Mouse (Mus musculus): Measurements from ENCODE around the gene Alkbh1. TPM values are rescaled to one million over a fixed set of nuclear protein-coding genes. Genes with fewer than 3 reads are reported as not detected.
A peak's percentile ranks its signal among the peaks of the same experiment; 100 is the strongest.

Alkbh1 gene
- polyA plus RNA-seq, 1 experiment from 2014 or later = 36.6 TPM

DNA sequence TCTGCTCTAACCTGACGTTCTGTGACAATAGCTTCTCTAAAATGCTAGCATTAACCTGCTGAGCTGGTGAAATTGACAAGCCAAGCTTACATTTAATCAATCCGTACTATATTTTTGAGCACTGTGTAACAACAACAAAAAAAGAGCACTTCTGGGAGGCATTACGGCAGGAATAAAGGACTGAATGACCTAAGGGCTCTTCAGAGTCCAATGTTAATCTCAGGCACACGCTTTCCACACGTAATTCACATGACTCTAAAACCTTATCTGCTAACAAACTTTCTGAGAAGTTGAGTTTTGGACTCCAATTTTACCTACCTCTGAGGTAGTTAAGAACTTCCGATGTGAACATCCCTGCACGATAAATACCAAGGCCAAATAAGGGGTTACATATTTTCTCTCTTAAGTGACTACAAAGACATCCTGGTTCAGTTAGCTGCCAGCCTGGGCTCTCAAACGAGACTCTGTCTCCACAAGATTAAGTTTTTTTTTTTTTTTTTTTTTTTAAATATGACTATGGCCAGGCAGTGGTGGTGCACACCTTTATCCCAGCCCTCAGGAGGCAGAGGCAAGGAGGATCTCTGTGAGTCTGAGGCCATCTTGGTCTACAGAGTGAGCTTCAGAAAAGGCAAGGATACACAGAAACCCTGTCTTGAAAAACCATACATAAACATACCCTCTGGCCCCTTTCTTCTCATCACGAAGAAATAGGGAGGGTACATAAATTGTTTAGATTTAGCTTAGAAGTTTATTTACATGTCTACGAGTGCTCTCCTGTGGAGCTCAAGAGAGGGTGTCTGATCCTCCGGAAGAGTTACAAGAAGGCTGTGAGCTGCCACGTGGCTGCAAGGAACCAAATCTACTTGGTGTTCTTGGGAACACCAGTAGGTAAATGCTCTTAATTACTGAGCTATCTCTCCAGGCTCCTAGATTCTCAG is 1.4 kb downstream of the Alkbh1 start:
- peaks cover 35% of the 10 kb centered on the region for H3K36me3 ChIP-seq
- 39% methylated on average over 12 of the region's 12 CpGs for WGBS
- H3K9ac ChIP-seq = peak overlapping the region; percentile 92
- H3K9me3 ChIP-seq = no peaks in the 10 kb centered on the region
- no peaks in the 10 kb centered on the region for H3K27me3 ChIP-seq
- no peak for ATAC-seq (ENCODE audit: low FRiP score, low read depth)
- H3K4me2 ChIP-seq = peak overlapping the region; percentile 87
- H3K4me3 ChIP-seq = peak overlapping the region; percentile 99
- peaks cover 26% of the 10 kb centered on the region for H3K4me1 ChIP-seq (replicated peaks)
- peak overlapping the region; percentile 93; the same call in 1 of the 2 replicates for H3K27ac ChIP-seq (replicated peaks)

DNA sequence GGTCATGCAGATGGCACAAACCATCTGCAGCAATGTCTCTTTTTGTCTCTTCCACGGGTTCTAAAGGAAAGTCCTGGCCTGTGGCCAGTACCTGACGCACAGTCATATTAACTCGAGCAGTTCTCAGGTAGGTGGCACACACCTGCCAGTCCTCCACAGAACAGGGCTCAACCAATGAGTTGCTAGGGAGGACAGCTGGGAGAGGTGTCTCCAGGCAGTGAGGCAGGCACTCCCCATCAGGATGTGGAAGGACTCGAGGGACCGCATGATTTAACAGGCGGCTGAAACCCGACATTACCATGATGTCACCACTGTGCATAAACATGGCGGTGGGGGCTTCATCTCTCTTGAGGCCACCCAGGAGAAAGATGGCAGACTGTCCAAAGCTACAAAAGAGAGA is 14.9 kb downstream of the Alkbh1 start:
- Histone ChIP-seq H3K27ac (replicated peaks) (no peak overlapping the region), H3K4me2 (no peak overlapping the region), H3K9ac (no peak overlapping the region), H3K4me1 (replicated peaks) (no peaks in the 10 kb centered on the region), H3K9me3 (no peaks in the 10 kb centered on the region), H3K36me3 (peaks cover 70% of the 10 kb centered on the region), H3K27me3 (no peaks in the 10 kb centered on the region), H3K4me3 (no peak overlapping the region)
- WGBS = 85% methylated on average over 8 of the region's 8 CpGs
- no peak for ATAC-seq (ENCODE audit: low FRiP score, low read depth)

DNA sequence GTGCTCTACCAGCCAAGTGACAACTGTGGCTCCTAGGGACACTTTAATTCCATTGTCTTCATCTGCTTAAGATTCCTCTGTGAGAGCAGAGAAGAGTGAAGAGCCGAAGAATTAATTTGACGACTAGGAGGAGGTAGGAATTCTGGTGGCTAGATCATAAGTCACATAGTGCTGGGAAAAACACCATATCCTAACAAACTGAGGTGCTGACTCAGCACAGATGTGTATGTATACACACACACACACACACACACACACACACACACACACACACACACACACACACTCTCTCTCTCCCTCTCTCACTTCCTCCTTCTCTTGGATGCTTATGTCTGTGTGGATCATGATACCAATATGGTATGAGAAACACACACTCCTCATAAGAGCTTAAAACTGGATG is 15.5 kb downstream of the Alkbh1 start:
- H3K4me2 ChIP-seq = no peak overlapping the region
- peaks cover 65% of the 10 kb centered on the region for H3K36me3 ChIP-seq
- H3K27me3 ChIP-seq = no peaks in the 10 kb centered on the region
- no peak for ATAC-seq (ENCODE audit: low FRiP score, low read depth)
- 85% methylated on average over 2 of the region's 2 CpGs for WGBS
- H3K4me3 ChIP-seq = no peak overlapping the region
- H3K9ac ChIP-seq = no peak overlapping the region
- no peak overlapping the region for H3K27ac ChIP-seq (replicated peaks)
- no peaks in the 10 kb centered on the region for H3K4me1 ChIP-seq (replicated peaks)
- H3K9me3 ChIP-seq = no peaks in the 10 kb centered on the region

DNA sequence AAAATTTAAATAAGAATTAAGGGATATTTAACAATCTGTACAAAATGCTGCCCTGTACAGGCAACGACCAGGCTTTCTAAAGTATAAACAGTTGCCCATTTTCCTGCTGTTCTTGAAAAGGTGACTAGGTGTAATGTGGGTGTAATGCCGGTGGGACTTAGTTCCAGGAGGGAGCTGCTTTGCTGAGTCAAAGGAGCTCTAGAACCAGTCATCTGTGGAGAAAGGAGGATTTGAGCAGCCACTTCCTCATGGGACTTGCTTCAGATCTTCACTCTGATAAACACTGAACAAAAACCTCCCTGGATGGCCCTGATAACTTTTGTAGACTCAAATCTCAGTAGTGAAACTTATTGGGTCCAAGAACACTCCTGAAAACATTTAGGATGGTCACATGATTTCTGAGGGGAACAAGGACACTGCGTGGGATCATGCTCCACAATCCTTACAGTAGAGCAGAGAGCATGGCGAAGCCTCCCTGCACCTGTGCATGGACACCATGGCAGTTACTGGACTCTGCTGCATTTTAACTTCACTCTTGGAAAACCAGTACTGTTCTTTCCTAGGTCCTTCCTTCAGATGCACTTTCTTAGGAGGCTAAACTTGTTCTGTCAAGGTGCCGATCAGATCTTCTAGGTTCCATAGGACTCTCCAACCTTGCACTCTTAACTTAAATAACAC is 17.3 kb downstream of the Alkbh1 start:
- no peaks in the 10 kb centered on the region for H3K27me3 ChIP-seq
- peaks cover 50% of the 10 kb centered on the region for H3K36me3 ChIP-seq
- no peak overlapping the region for H3K9ac ChIP-seq
- no peak overlapping the region for H3K4me3 ChIP-seq
- WGBS = 94% methylated on average over 5 of the region's 5 CpGs
- H3K27ac ChIP-seq (replicated peaks) = no peak overlapping the region
- no peaks in the 10 kb centered on the region for H3K4me1 ChIP-seq (replicated peaks)
- H3K9me3 ChIP-seq = no peaks in the 10 kb centered on the region
- no peak for ATAC-seq (ENCODE audit: low FRiP score, low read depth)
- no peak overlapping the region for H3K4me2 ChIP-seq

DNA sequence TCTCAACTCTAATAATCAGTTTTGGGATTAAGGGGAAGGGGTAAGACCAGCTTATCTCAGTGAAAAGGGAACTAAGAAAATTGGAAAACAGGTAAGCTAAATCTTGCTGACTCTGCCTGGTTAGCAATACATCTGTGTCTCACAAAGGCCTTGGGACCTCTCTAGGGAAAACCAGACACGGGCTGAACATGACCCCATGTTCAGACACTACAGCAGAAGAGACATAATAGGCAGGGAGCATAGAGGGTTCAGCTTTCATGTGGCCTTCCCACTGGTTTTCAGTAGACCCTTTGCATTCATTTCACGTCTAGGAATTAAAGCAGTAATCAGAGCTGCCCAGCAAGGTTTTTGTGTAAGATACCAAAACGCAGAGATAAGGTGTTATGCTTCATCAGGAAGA is 19.3 kb downstream of the Alkbh1 start:
- H3K9ac ChIP-seq = no peak overlapping the region
- no peak overlapping the region for H3K4me3 ChIP-seq
- WGBS = 26% methylated on average over 3 of the region's 3 CpGs
- no peaks in the 10 kb centered on the region for H3K9me3 ChIP-seq
- peaks cover 32% of the 10 kb centered on the region for H3K36me3 ChIP-seq
- no peak overlapping the region; the same call in 1 of the 2 replicates for H3K27ac ChIP-seq (replicated peaks)
- H3K27me3 ChIP-seq = no peaks in the 10 kb centered on the region
- H3K4me1 ChIP-seq (replicated peaks) = peaks cover 5% of the 10 kb centered on the region
- H3K4me2 ChIP-seq = no peak overlapping the region
- ATAC-seq (ENCODE audit: low FRiP score, low read depth) = no peak

DNA sequence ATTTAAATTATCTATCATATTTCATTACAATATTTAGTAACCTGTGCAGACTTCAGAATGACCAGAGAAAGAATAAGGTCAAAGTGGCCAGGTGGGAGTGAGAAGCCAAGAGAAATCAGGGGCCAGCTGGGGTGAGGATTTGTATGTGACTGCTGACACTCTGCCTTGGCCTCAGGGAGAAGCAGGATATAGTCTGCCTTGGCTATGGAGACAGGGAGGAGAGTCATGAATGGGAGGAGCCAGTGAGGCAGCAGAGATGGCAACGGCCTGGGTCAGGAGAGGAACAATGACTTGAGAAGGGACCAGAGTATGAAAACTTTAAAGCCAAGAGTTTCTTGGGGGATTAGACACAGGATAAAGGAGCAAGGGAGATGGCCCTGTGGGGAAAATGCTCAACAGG is 20.1 kb downstream of the Alkbh1 start:
- Histone ChIP-seq H3K4me2 (no peak overlapping the region), H3K27ac (replicated peaks) (no peak overlapping the region), H3K36me3 (peaks cover 23% of the 10 kb centered on the region), H3K4me3 (no peak overlapping the region), H3K9me3 (no peaks in the 10 kb centered on the region), H3K4me1 (replicated peaks) (peaks cover 13% of the 10 kb centered on the region), H3K9ac (no peak overlapping the region), H3K27me3 (no peaks in the 10 kb centered on the region)
- WGBS = 25% methylated on average over 1 of the region's 1 CpGs
- ATAC-seq (ENCODE audit: low FRiP score, low read depth) = no peak

DNA sequence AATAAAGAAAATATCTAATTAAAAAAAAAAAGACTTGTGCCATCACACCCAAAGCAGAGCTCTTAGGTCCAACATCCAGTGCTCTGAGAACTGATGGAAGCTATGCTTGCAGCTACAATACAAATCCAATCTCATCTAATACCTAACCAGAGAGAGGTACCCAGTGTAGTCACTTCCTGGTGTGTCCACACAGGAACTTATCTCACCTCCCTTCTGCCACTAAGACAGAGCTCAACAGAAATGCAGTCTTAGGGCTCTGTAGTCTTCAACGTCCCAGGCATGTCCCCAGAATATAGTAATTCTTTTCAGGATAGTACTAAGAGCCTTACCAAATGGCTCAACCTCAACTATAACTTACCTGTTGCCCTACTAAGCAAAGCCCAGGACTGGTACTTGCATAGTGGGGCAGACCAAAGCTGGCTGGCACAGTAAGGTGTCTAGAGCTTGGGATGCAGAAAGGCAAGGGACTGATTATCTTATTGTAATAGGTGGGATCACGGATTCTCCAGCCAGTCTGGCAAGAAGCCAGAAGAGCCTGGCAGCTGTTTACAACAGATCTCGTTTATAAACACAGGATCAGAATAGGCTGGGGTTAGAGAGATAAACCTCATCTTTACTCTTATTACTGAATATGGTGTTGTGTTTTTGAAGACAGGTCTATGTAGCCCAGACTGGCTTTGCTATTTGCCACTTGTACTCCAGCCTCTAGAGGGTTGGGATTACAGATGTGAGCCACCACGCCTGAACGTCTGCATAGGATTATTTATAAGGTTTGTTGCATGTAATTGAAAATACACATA is 21.9 kb downstream of the Alkbh1 start:
- Histone ChIP-seq H3K4me2 (no peak overlapping the region), H3K36me3 (peaks cover 7% of the 10 kb centered on the region), H3K27ac (replicated peaks) (no peak overlapping the region), H3K9ac (no peak overlapping the region), H3K4me1 (replicated peaks) (peaks cover 14% of the 10 kb centered on the region), H3K9me3 (no peaks in the 10 kb centered on the region), H3K27me3 (no peaks in the 10 kb centered on the region), H3K4me3 (no peak overlapping the region)
- WGBS = 53% methylated on average over 5 of the region's 5 CpGs
- no peak for ATAC-seq (ENCODE audit: low FRiP score, low read depth)

DNA sequence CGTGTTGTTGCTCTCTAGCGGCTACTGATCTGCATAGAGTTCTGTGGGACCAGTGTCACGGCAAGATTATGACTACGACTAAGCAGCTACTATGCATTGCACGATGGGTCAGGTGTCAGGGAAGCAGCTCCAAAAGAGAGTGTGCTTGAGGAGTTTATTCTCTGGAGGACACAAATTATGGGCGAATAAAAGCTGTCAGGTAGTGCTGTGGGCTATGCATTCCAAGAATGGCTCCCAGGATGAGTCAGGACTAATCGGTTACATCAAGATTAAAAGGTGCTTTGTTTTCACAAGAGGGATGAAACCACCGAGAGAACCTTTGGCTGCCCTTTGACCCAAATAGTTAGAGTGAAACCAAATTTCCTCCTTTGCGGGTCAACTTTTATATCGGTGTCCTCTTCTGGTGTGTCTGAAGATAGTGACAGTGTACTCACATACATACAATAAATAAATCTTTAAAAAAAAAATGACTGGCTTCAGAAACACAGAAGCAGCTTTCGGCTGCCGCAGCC is 23.8 kb downstream of the Alkbh1 start:
- no peaks in the 10 kb centered on the region for H3K27me3 ChIP-seq
- no peak overlapping the region for H3K9ac ChIP-seq
- no peak for ATAC-seq (ENCODE audit: low FRiP score, low read depth)
- peaks cover 14% of the 10 kb centered on the region for H3K4me1 ChIP-seq (replicated peaks)
- H3K27ac ChIP-seq (replicated peaks) = peak overlapping the region; percentile 79
- H3K36me3 ChIP-seq = no peaks in the 10 kb centered on the region
- 68% methylated on average over 12 of the region's 12 CpGs for WGBS
- H3K9me3 ChIP-seq = no peaks in the 10 kb centered on the region
- no peak overlapping the region for H3K4me3 ChIP-seq
- H3K4me2 ChIP-seq = no peak overlapping the region

DNA sequence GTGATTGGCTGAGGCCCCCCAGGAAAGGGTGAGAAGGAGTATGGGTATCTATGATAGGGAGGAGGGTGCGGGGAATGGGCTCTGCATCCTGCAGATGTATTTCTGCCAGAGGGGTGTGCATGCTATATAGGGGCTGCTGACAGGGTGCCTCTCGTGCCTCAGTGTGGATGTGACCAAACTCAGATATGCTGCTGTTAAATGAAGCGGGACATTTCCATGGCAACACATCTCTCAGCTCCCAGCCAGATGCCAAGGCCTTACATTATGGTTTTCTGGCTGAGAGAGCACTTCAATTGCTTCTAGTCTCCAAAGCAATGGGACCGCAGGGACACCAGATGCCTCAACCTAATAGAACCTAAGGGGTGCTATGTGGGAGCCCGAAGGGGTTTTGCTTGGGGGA is 24.9 kb downstream of the Alkbh1 start:
- H3K27me3 ChIP-seq = no peaks in the 10 kb centered on the region
- no peaks in the 10 kb centered on the region for H3K9me3 ChIP-seq
- H3K36me3 ChIP-seq = no peaks in the 10 kb centered on the region
- H3K4me2 ChIP-seq = no peak overlapping the region
- H3K4me3 ChIP-seq = no peak overlapping the region
- peak overlapping the region; percentile 79 for H3K27ac ChIP-seq (replicated peaks)
- 24% methylated on average over 5 of the region's 5 CpGs for WGBS
- H3K9ac ChIP-seq = no peak overlapping the region
- H3K4me1 ChIP-seq (replicated peaks) = peaks cover 14% of the 10 kb centered on the region
- ATAC-seq (ENCODE audit: low FRiP score, low read depth) = peak; percentile 93

DNA sequence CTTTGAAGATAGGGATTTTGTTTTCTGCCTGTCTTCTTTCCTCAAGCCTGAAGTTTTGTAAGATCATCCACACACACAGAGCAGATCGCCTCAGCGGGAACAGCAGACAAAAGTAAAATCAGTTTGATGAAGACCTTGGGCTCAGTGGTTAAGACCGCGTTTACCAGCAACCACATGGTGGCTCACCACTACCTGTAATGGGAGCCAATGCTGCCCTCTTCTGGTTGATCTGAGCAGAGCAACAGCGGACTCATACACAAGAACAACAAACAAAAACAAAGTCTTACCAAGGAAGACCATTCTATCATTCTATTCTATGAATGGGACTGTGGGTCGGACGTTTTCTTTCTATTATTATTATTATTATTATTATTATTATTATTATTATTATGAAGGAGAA is 27.1 kb downstream of the Alkbh1 start:
- H3K4me3 ChIP-seq = no peak overlapping the region
- no peak for ATAC-seq (ENCODE audit: low FRiP score, low read depth)
- peaks cover 16% of the 10 kb centered on the region for H3K4me1 ChIP-seq (replicated peaks)
- H3K27me3 ChIP-seq = no peaks in the 10 kb centered on the region
- no peaks in the 10 kb centered on the region for H3K36me3 ChIP-seq
- WGBS = 36% methylated on average over 7 of the region's 7 CpGs
- no peak overlapping the region for H3K27ac ChIP-seq (replicated peaks)
- H3K4me2 ChIP-seq = no peak overlapping the region
- H3K9me3 ChIP-seq = no peaks in the 10 kb centered on the region
- no peak overlapping the region for H3K9ac ChIP-seq

DNA sequence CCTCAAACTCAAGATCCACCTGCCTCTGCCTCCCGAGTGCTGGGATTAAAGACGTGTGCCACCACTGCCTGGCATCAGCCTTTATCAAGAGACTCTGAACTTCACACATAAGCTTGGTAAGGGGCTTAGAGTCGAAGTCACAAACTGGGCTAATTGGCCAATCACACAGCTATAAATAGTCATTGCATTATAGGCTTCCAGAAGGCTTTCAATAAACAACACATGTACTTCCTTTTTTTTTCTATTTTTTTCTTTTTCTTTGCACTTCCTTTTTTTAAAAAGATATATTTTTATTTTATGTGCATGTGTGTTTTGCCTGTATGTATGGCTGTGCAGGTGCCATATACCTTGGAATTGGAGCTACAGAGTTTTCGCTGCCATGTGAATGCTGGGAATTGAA is 28.5 kb downstream of the Alkbh1 start:
- no peak overlapping the region for H3K27ac ChIP-seq (replicated peaks)
- H3K9ac ChIP-seq = no peak overlapping the region
- no peaks in the 10 kb centered on the region for H3K36me3 ChIP-seq
- H3K4me2 ChIP-seq = no peak overlapping the region
- 74% methylated on average over 4 of the region's 4 CpGs for WGBS
- no peaks in the 10 kb centered on the region for H3K9me3 ChIP-seq
- no peak overlapping the region for H3K4me3 ChIP-seq
- ATAC-seq (ENCODE audit: low FRiP score, low read depth) = no peak
- H3K4me1 ChIP-seq (replicated peaks) = peaks cover 16% of the 10 kb centered on the region
- no peaks in the 10 kb centered on the region for H3K27me3 ChIP-seq
